Mouse (Mus musculus): ENCODE results near the gene Abca6. TPM values are rescaled to one million over a fixed set of nuclear protein-coding genes. Genes with fewer than 3 reads are reported as not detected.

Abca6 gene
- polyA plus RNA-seq, 1 experiment = not detected

GRCm38 (mm10) chr11:110196561-110197306, 54.8 kb downstream of the Abca6 start:
- H3K36me3 ChIP-seq (ENCODE audit: control insufficient read depth, insufficient read depth) = no peaks in the 10 kb centered on the region
- H3K79me2 ChIP-seq (ENCODE audit: control insufficient read depth, insufficient read depth) = no peaks in the 10 kb centered on the region
- H3K79me3 ChIP-seq (ENCODE audit: low read depth) = no peaks in the 10 kb centered on the region
- no peak overlapping the region for H3K4me3 ChIP-seq (ENCODE audit: insufficient read depth, poor library complexity, severe bottlenecking)
- H3K27me3 ChIP-seq (ENCODE audit: control insufficient read depth, insufficient read depth, insufficient read length) = no peaks in the 10 kb centered on the region
- no peak overlapping the region for H3ac ChIP-seq (ENCODE audit: control insufficient read depth, insufficient read length, low read depth)
- no peak for TF ChIP-seq CEBPB (IDR thresholded peaks at IDR 0.05; ENCODE audit: low read depth)
- TF ChIP-seq MYOG (IDR thresholded peaks at IDR 0.05; ENCODE audit: control insufficient read depth, extremely low read depth, insufficient read length) = no peak
- TF ChIP-seq FOSL1 (IDR thresholded peaks at IDR 0.05; ENCODE audit: insufficient read depth, low read length, poor library complexity, severe bottlenecking) = no peak
- TF ChIP-seq USF1 (IDR thresholded peaks at IDR 0.05; ENCODE audit: low read depth) = no peak
- TF ChIP-seq CTCF (IDR thresholded peaks at IDR 0.05; ENCODE audit: control insufficient read depth, insufficient read depth, insufficient read length) = no peak
- TF ChIP-seq MAX (IDR thresholded peaks at IDR 0.05) = no peak
- TF ChIP-seq MYOD1 (IDR thresholded peaks at IDR 0.05; ENCODE audit: control insufficient read depth, insufficient read length, low read depth) = no peak

- no peaks in the 10 kb centered on the region for H3K79me3 ChIP-seq (ENCODE audit: low read depth)
- no peaks in the 10 kb centered on the region for H3K79me2 ChIP-seq (ENCODE audit: control insufficient read depth, insufficient read depth)
- no peaks in the 10 kb centered on the region for H3K36me3 ChIP-seq (ENCODE audit: control insufficient read depth, insufficient read depth)
- no peaks in the 10 kb centered on the region for H3K27me3 ChIP-seq (ENCODE audit: control insufficient read depth, insufficient read depth, insufficient read length)
- H3K4me3 ChIP-seq (ENCODE audit: insufficient read depth, poor library complexity, severe bottlenecking) = no peak overlapping the region
- no peak overlapping the region for H3ac ChIP-seq (ENCODE audit: control insufficient read depth, insufficient read length, low read depth)
- TF ChIP-seq MYOD1 (IDR thresholded peaks at IDR 0.05; ENCODE audit: control insufficient read depth, insufficient read length, low read depth) (no peak), FOSL1 (IDR thresholded peaks at IDR 0.05; ENCODE audit: insufficient read depth, low read length, poor library complexity, severe bottlenecking) (no peak), MAX (IDR thresholded peaks at IDR 0.05) (no peak), USF1 (IDR thresholded peaks at IDR 0.05; ENCODE audit: low read depth) (no peak), MYOG (IDR thresholded peaks at IDR 0.05; ENCODE audit: control insufficient read depth, extremely low read depth, insufficient read length) (no peak), CTCF (IDR thresholded peaks at IDR 0.05; ENCODE audit: control insufficient read depth, insufficient read depth, insufficient read length) (no peak), CEBPB (IDR thresholded peaks at IDR 0.05; ENCODE audit: low read depth) (no peak)
These were observed 56.3 kb downstream of the Abca6 start for GRCm38 (mm10) chr11:110195310-110195709.

GRCm38 (mm10) chr11:110171212-110171611, 80.4 kb downstream of the Abca6 start:
- no peak overlapping the region for H3K4me3 ChIP-seq (ENCODE audit: insufficient read depth, poor library complexity, severe bottlenecking)
- no peak for TF ChIP-seq USF1 (IDR thresholded peaks at IDR 0.05; ENCODE audit: low read depth)
- no peak for TF ChIP-seq FOSL1 (IDR thresholded peaks at IDR 0.05; ENCODE audit: insufficient read depth, low read length, poor library complexity, severe bottlenecking)
- no peak for TF ChIP-seq CEBPB (IDR thresholded peaks at IDR 0.05; ENCODE audit: low read depth)
- TF ChIP-seq MYOD1 (IDR thresholded peaks at IDR 0.05; ENCODE audit: control insufficient read depth, insufficient read length, low read depth) = no peak
- no peak for TF ChIP-seq CTCF (IDR thresholded peaks at IDR 0.05; ENCODE audit: control insufficient read depth, insufficient read depth, insufficient read length)
- no peaks in the 10 kb centered on the region for H3K36me3 ChIP-seq (ENCODE audit: control insufficient read depth, insufficient read depth)
- H3K79me2 ChIP-seq (ENCODE audit: control insufficient read depth, insufficient read depth) = no peaks in the 10 kb centered on the region
- H3K27me3 ChIP-seq (ENCODE audit: control insufficient read depth, insufficient read depth, insufficient read length) = no peaks in the 10 kb centered on the region
- H3K79me3 ChIP-seq (ENCODE audit: low read depth) = no peaks in the 10 kb centered on the region
- H3ac ChIP-seq (ENCODE audit: control insufficient read depth, insufficient read length, low read depth) = no peak overlapping the region

- Histone ChIP-seq H3K36me3 (ENCODE audit: control insufficient read depth, insufficient read depth) (no peaks in the 10 kb centered on the region), H3K27me3 (ENCODE audit: control insufficient read depth, insufficient read depth, insufficient read length) (no peaks in the 10 kb centered on the region), H3K79me2 (ENCODE audit: control insufficient read depth, insufficient read depth) (no peaks in the 10 kb centered on the region), H3K79me3 (ENCODE audit: low read depth) (no peaks in the 10 kb centered on the region), H3ac (ENCODE audit: control insufficient read depth, insufficient read length, low read depth) (no peak within 1 kb of the TSS), H3K4me3 (ENCODE audit: insufficient read depth, poor library complexity, severe bottlenecking) (no peak within 1 kb of the TSS)
- TF ChIP-seq MAX (IDR thresholded peaks at IDR 0.05) = no peak
- no peak for TF ChIP-seq MYOD1 (IDR thresholded peaks at IDR 0.05; ENCODE audit: control insufficient read depth, insufficient read length, low read depth)
- no peak for TF ChIP-seq FOSL1 (IDR thresholded peaks at IDR 0.05; ENCODE audit: insufficient read depth, low read length, poor library complexity, severe bottlenecking)
- no peak for TF ChIP-seq USF1 (IDR thresholded peaks at IDR 0.05; ENCODE audit: low read depth)
- TF ChIP-seq MYOG (IDR thresholded peaks at IDR 0.05; ENCODE audit: control insufficient read depth, extremely low read depth, insufficient read length) = no peak
- TF ChIP-seq CEBPB (IDR thresholded peaks at IDR 0.05; ENCODE audit: low read depth) = no peak
- TF ChIP-seq CTCF (IDR thresholded peaks at IDR 0.05; ENCODE audit: control insufficient read depth, insufficient read depth, insufficient read length) = no peak
These were observed 83.9 kb downstream of the Abca6 start, which contains the start of gene Abca9 for GRCm38 (mm10) chr11:110167459-110168251. Gene Abca9 (minus strand): TSS chr11:110168196.

GRCm38 (mm10) chr11:110165822-110166221, 85.8 kb downstream of the Abca6 start:
- Histone ChIP-seq H3K4me3 (ENCODE audit: insufficient read depth, poor library complexity, severe bottlenecking) (no peak overlapping the region), H3K79me3 (ENCODE audit: low read depth) (no peaks in the 10 kb centered on the region), H3K36me3 (ENCODE audit: control insufficient read depth, insufficient read depth) (no peaks in the 10 kb centered on the region), H3K79me2 (ENCODE audit: control insufficient read depth, insufficient read depth) (no peaks in the 10 kb centered on the region), H3K27me3 (ENCODE audit: control insufficient read depth, insufficient read depth, insufficient read length) (no peaks in the 10 kb centered on the region), H3ac (ENCODE audit: control insufficient read depth, insufficient read length, low read depth) (no peak overlapping the region)
- TF ChIP-seq MAX (IDR thresholded peaks at IDR 0.05) (no peak), USF1 (IDR thresholded peaks at IDR 0.05; ENCODE audit: low read depth) (no peak), MYOG (IDR thresholded peaks at IDR 0.05; ENCODE audit: control insufficient read depth, extremely low read depth, insufficient read length) (no peak), CEBPB (IDR thresholded peaks at IDR 0.05; ENCODE audit: low read depth) (no peak), CTCF (IDR thresholded peaks at IDR 0.05; ENCODE audit: control insufficient read depth, insufficient read depth, insufficient read length) (no peak), FOSL1 (IDR thresholded peaks at IDR 0.05; ENCODE audit: insufficient read depth, low read length, poor library complexity, severe bottlenecking) (no peak), MYOD1 (IDR thresholded peaks at IDR 0.05; ENCODE audit: control insufficient read depth, insufficient read length, low read depth) (no peak)

Data from C2C12 (cell line).